Mouse (Mus musculus) liver, embryonic 14.5 days (tissue): ENCODE measurements around the gene Pif1.

Source experiments
- CTCF ChIP-seq: IDR thresholded peaks from 2 replicates; pipeline ENCODE4 v1.5.1; 2016; ENCODE audit warnings: antibody characterized with exemption, low read depth, control low read depth
- EP300 ChIP-seq: IDR thresholded peaks from 2 replicates; pipeline ENCODE4 v1.6.1; 2016; ENCODE audit warnings: antibody characterized with exemption, low read depth

DNA sequence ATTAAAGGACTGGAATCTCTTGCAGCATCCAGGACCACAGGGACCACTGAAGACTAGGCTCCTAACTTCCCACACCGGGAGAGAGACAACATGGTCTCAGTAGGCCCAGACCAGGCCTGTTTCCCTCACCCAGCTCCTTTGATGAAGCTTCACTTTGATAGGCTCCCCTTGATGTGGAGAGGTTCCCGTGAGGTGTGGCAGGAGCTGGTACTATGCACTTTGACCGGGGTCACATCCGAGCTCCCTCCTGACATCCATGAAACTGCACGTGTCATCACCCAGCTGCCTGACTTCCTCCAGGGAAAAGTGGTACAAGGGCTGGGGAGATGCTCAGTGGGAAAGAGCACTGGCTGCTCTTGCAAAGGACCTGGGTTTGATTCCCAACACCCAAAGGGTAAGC, 23.9 kb upstream of the Pif1 start:
- TF ChIP-seq CTCF (no peak), EP300 (no peak)
